Mouse (Mus musculus): ENCODE results near the gene Tbx1. TPM values are rescaled to one million over a fixed set of nuclear protein-coding genes. Genes with fewer than 3 reads are reported as not detected.

Gene Tbx1
- polyA plus RNA-seq, 1 experiment from 2014 or later = 7.8 TPM

- ATAC-seq = no peak
- H3K27ac ChIP-seq (ENCODE audit: low read length) = no peak overlapping the region
- no peak overlapping the region for H3K4me2 ChIP-seq (replicated peaks; ENCODE audit: low read depth, low read length)
- H3K27me3 ChIP-seq (replicated peaks; ENCODE audit: insufficient read depth, low read length) = no peaks in the 10 kb centered on the region
- TF ChIP-seq CTCF (IDR thresholded peaks at IDR 0.05) (no peak), EP300 (IDR thresholded peaks at IDR 0.05) (no peak)
- H3K36me3 ChIP-seq (ENCODE audit: insufficient read depth, low read length) = no peaks in the 10 kb centered on the region
- H3K4me3 ChIP-seq (ENCODE audit: low read depth, low read length) = no peak overlapping the region
- H3K9ac ChIP-seq (replicated peaks; ENCODE audit: low read depth) = no peak overlapping the region
- 55% methylated on average over 2 of the region's 2 CpGs for WGBS
- no peak for DNase-seq (ENCODE audit: low spot score)
- H3K9me3 ChIP-seq (ENCODE audit: low read length) = no peaks in the 10 kb centered on the region
- H3K4me1 ChIP-seq (ENCODE audit: insufficient read depth, low read depth, low read length) = no peaks in the 10 kb centered on the region
Observed at GRCm38 (mm10) chr16:18554721-18555120, 35.8 kb downstream of the Tbx1 start.

- Histone ChIP-seq H3K9ac (replicated peaks; ENCODE audit: low read depth) (no peak overlapping the region), H3K4me2 (replicated peaks; ENCODE audit: low read depth, low read length) (no peak overlapping the region), H3K4me1 (ENCODE audit: insufficient read depth, low read depth, low read length) (no peaks in the 10 kb centered on the region), H3K27ac (ENCODE audit: low read length) (no peak overlapping the region), H3K36me3 (ENCODE audit: insufficient read depth, low read length) (no peaks in the 10 kb centered on the region), H3K27me3 (replicated peaks; ENCODE audit: insufficient read depth, low read length) (no peaks in the 10 kb centered on the region), H3K4me3 (ENCODE audit: low read depth, low read length) (no peak overlapping the region), H3K9me3 (ENCODE audit: low read length) (no peaks in the 10 kb centered on the region)
- ATAC-seq (no peak), DNase-seq (ENCODE audit: low spot score) (no peak)
- 55% methylated on average over 11 of the region's 11 CpGs for WGBS
- TF ChIP-seq EP300 (IDR thresholded peaks at IDR 0.05) = no peak
- TF ChIP-seq CTCF (IDR thresholded peaks at IDR 0.05) = no peak
Observed at GRCm38 (mm10) chr16:18552106-18552710, 38.3 kb downstream of the Tbx1 start.

GRCm38 (mm10) chr16:18551604-18552003 is 38.9 kb downstream of the Tbx1 start:
- Histone ChIP-seq H3K27me3 (replicated peaks; ENCODE audit: insufficient read depth, low read length) (no peaks in the 10 kb centered on the region), H3K4me2 (replicated peaks; ENCODE audit: low read depth, low read length) (no peak overlapping the region), H3K27ac (ENCODE audit: low read length) (no peak overlapping the region), H3K9ac (replicated peaks; ENCODE audit: low read depth) (no peak overlapping the region), H3K4me3 (ENCODE audit: low read depth, low read length) (no peak overlapping the region), H3K9me3 (ENCODE audit: low read length) (no peaks in the 10 kb centered on the region), H3K36me3 (ENCODE audit: insufficient read depth, low read length) (no peaks in the 10 kb centered on the region), H3K4me1 (ENCODE audit: insufficient read depth, low read depth, low read length) (no peaks in the 10 kb centered on the region)
- WGBS = 30% methylated on average over 9 of the region's 9 CpGs
- DNase-seq (ENCODE audit: low spot score) = no peak
- ATAC-seq = no peak
- TF ChIP-seq CTCF (IDR thresholded peaks at IDR 0.05) = no peak
- no peak for TF ChIP-seq EP300 (IDR thresholded peaks at IDR 0.05)

- Histone ChIP-seq H3K4me1 (ENCODE audit: insufficient read depth, low read depth, low read length) (no peaks in the 10 kb centered on the region), H3K9me3 (ENCODE audit: low read length) (no peaks in the 10 kb centered on the region)
Observed at GRCm38 (mm10) chr16:18547891-18548290, 42.6 kb downstream of the Tbx1 start.

GRCm38 (mm10) chr16:18543151-18543829 is 47.2 kb downstream of the Tbx1 start:
- Histone ChIP-seq H3K9me3 (ENCODE audit: low read length) (no peaks in the 10 kb centered on the region), H3K36me3 (ENCODE audit: insufficient read depth, low read length) (no peaks in the 10 kb centered on the region), H3K4me3 (ENCODE audit: low read depth, low read length) (no peak overlapping the region), H3K27me3 (replicated peaks; ENCODE audit: insufficient read depth, low read length) (no peaks in the 10 kb centered on the region), H3K9ac (replicated peaks; ENCODE audit: low read depth) (no peak overlapping the region), H3K27ac (ENCODE audit: low read length) (no peak overlapping the region), H3K4me1 (ENCODE audit: insufficient read depth, low read depth, low read length) (no peaks in the 10 kb centered on the region), H3K4me2 (replicated peaks; ENCODE audit: low read depth, low read length) (no peak overlapping the region)
- ATAC-seq (peak; percentile 83), DNase-seq (ENCODE audit: low spot score) (peak; percentile 75)
- WGBS = 40% methylated on average over 8 of the region's 8 CpGs
- TF ChIP-seq CTCF (IDR thresholded peaks at IDR 0.05) = no peak
- TF ChIP-seq EP300 (IDR thresholded peaks at IDR 0.05) = no peak

More at GRCm38 (mm10) chr16:18547891-18548290, 42.6 kb downstream of the Tbx1 start:
- Histone ChIP-seq H3K4me2 (replicated peaks; ENCODE audit: low read depth, low read length) (no peak overlapping the region), H3K4me3 (ENCODE audit: low read depth, low read length) (no peak overlapping the region), H3K36me3 (ENCODE audit: insufficient read depth, low read length) (no peaks in the 10 kb centered on the region), H3K27ac (ENCODE audit: low read length) (no peak overlapping the region), H3K9ac (replicated peaks; ENCODE audit: low read depth) (no peak overlapping the region), H3K27me3 (replicated peaks; ENCODE audit: insufficient read depth, low read length) (no peaks in the 10 kb centered on the region)
- DNase-seq (ENCODE audit: low spot score) = no peak
- TF ChIP-seq CTCF (IDR thresholded peaks at IDR 0.05) (no peak), EP300 (IDR thresholded peaks at IDR 0.05) (no peak)
- ATAC-seq = no peak
- 54% methylated on average over 5 of the region's 5 CpGs for WGBS

GRCm38 (mm10) chr16:18539281-18539680 is 51.2 kb downstream of the Tbx1 start:
- 60% methylated on average over 6 of the region's 6 CpGs for WGBS
- Histone ChIP-seq H3K27ac (ENCODE audit: low read length) (no peak overlapping the region), H3K9me3 (ENCODE audit: low read length) (no peaks in the 10 kb centered on the region), H3K27me3 (replicated peaks; ENCODE audit: insufficient read depth, low read length) (no peaks in the 10 kb centered on the region), H3K4me1 (ENCODE audit: insufficient read depth, low read depth, low read length) (no peaks in the 10 kb centered on the region), H3K36me3 (ENCODE audit: insufficient read depth, low read length) (no peaks in the 10 kb centered on the region), H3K4me3 (ENCODE audit: low read depth, low read length) (no peak overlapping the region), H3K9ac (replicated peaks; ENCODE audit: low read depth) (no peak overlapping the region), H3K4me2 (replicated peaks; ENCODE audit: low read depth, low read length) (no peak overlapping the region)
- no peak for ATAC-seq
- no peak for TF ChIP-seq EP300 (IDR thresholded peaks at IDR 0.05)
- no peak for TF ChIP-seq CTCF (IDR thresholded peaks at IDR 0.05)
- no peak for DNase-seq (ENCODE audit: low spot score)

Data from lung, postnatal 0 days (tissue).